Mouse (Mus musculus): ENCODE data around the gene Ccnf.

GRCm38 (mm10) chr17:24206451-24207351 is 44.6 kb downstream of the Ccnf start:
- TF ChIP-seq CTCF (IDR thresholded peaks at IDR 0.05; ENCODE audit: low read depth, low read length) (no peak), GATA1 (IDR thresholded peaks at IDR 0.05; ENCODE audit: borderline replicate concordance, low read length) (no peak), TAL1 (conservative IDR thresholded peaks at IDR 0.05; ENCODE audit: low read depth, low read length) (no peak; the same call in 1 of the 2 replicates)

Data from G1E (cell line).